Mouse (Mus musculus): ENCODE data around the gene Sema4d.
A peak's percentile ranks its signal among the peaks of the same experiment; 100 is the strongest.
"Not testable (repeated sequence)": the region's sequence is repeated elsewhere in the genome, so short reads cannot be mapped to it uniquely, and the experiment has no call there.

Gene Sema4d

GRCm38 (mm10) chr13:51676641-51677040, 116.9 kb downstream of the Sema4d start:
- DNase-seq = no peak

- DNase-seq = not testable (repeated sequence)
Observed at GRCm38 (mm10) chr13:51668195-51668594, 125.4 kb downstream of the Sema4d start.

GRCm38 (mm10) chr13:51663561-51663960, 130.0 kb downstream of the Sema4d start:
- DNase-seq = no peak

GRCm38 (mm10) chr13:51659573-51659972, 134.0 kb downstream of the Sema4d start:
- DNase-seq = no peak

GRCm38 (mm10) chr13:51658094-51658493, 135.5 kb downstream of the Sema4d start:
- no peak for DNase-seq

- no peak for DNase-seq
Observed at GRCm38 (mm10) chr13:51656516-51657235, 136.9 kb downstream of the Sema4d start.

- no peak for DNase-seq
Observed at GRCm38 (mm10) chr13:51653961-51654360, 139.6 kb downstream of the Sema4d start.

GRCm38 (mm10) chr13:51653159-51653558, 140.4 kb downstream of the Sema4d start:
- no peak for DNase-seq

- peak; percentile 95 for DNase-seq
Observed at GRCm38 (mm10) chr13:51651408-51652064, 142.0 kb downstream of the Sema4d start, which contains the start of gene Secisbp2. TSS of gene Secisbp2 (plus strand) at chr13:51651697.

GRCm38 (mm10) chr13:51649740-51650139, 143.8 kb downstream of the Sema4d start:
- no peak for DNase-seq

- DNase-seq = no peak
Observed at GRCm38 (mm10) chr13:51648237-51648636, 145.3 kb downstream of the Sema4d start.

- DNase-seq = no peak
Observed at GRCm38 (mm10) chr13:51647770-51648169, 145.8 kb downstream of the Sema4d start.

GRCm38 (mm10) chr13:51646362-51647027, 147.1 kb downstream of the Sema4d start:
- DNase-seq = no peak

- DNase-seq = peak; percentile 44
Observed at GRCm38 (mm10) chr13:51645872-51646271, 147.7 kb downstream of the Sema4d start.

GRCm38 (mm10) chr13:51644829-51645789, 148.4 kb downstream of the Sema4d start, which contains the start of gene Cks2:
TSS of gene Cks2 (plus strand) at chr13:51645232.
- DNase-seq = peak; percentile 100

- DNase-seq = no peak
Observed at GRCm38 (mm10) chr13:51643924-51644828, 149.4 kb downstream of the Sema4d start.

- DNase-seq = no peak
Observed at GRCm38 (mm10) chr13:51642171-51642778, 151.3 kb downstream of the Sema4d start.

GRCm38 (mm10) chr13:51641424-51641823, 152.1 kb downstream of the Sema4d start:
- DNase-seq = no peak

GRCm38 (mm10) chr13:51638958-51639357, 154.6 kb downstream of the Sema4d start:
- peak; percentile 32 for DNase-seq

Data from retina, postnatal 1 day (tissue).